Mouse (Mus musculus) MEL (cell line): ENCODE data around the gene Rapgef2. TPM values are rescaled to one million over a fixed set of nuclear protein-coding genes. Genes with fewer than 3 reads are reported as not detected.

Experiments used
- DNase-seq: peaks from one replicate; pipeline ENCODE4 v3.0.0; 2011; ENCODE audit warnings: low read depth, low spot score
- H3K27ac ChIP-seq: 2 replicates; pipeline ENCODE4 v1.5.1; 2012; ENCODE audit warnings: low read depth, mild to moderate bottlenecking, control low read depth, low read length, moderate library complexity; ENCODE audit not compliant: control insufficient read depth
- H3K27me3 ChIP-seq, 2 experiments: fragments of 150-350 bp in 1 of 2; sonication (generic) in 1 of 2; 2 replicates each; pipeline ENCODE4 v1.6.1; 2012; ENCODE audit warnings: low read length in 2 of 2, mild to moderate bottlenecking in 2 of 2, improper control_type of control experiment in 1 of 2, moderate library complexity in 1 of 2; ENCODE audit not compliant: insufficient read depth in 2 of 2, control insufficient read depth in 1 of 2
- H3K36me3 ChIP-seq, 2 experiments: 2 replicates each; pipeline ENCODE4 v1.6.1; 2012 to 2014; ENCODE audit warnings: low read length in 2 of 2, improper control_type of control experiment in 1 of 2, inconsistent platforms in 1 of 2, mild to moderate bottlenecking in 1 of 2; ENCODE audit not compliant: insufficient read depth in 2 of 2, control insufficient read depth in 1 of 2
- H3K4me1 ChIP-seq, 2 experiments: fragments of 150-350 bp in 1 of 2; sonication (generic) in 1 of 2; 2 replicates each; pipeline ENCODE4 v1.6.1; 2012; ENCODE audit warnings: low read length in 2 of 2, improper control_type of control experiment in 1 of 2, mild to moderate bottlenecking in 1 of 2; ENCODE audit not compliant: insufficient read depth in 2 of 2, control insufficient read depth in 1 of 2
- H3K4me3 ChIP-seq, 2 experiments: fragments of 150-350 bp in 1 of 2; sonication (generic) in 1 of 2; 2 replicates each; pipeline ENCODE4 v1.5.1; 2012; ENCODE audit warnings: low read depth in 2 of 2, low read length in 2 of 2, mild to moderate bottlenecking in 2 of 2, moderate library complexity in 2 of 2, control low read depth in 1 of 2, improper control_type of control experiment in 1 of 2; ENCODE audit not compliant: control insufficient read depth in 1 of 2, insufficient read depth in 1 of 2
- H3K79me2 ChIP-seq: 2 replicates; pipeline ENCODE4 v1.6.1; 2012; ENCODE audit warnings: mild to moderate bottlenecking, low read length, moderate library complexity; ENCODE audit not compliant: control insufficient read depth, poor library complexity, insufficient read depth
- H3K9ac ChIP-seq: 2 replicates; pipeline ENCODE4 v1.6.1; 2012; ENCODE audit warnings: low read depth, mild to moderate bottlenecking, control low read depth, low read length, moderate library complexity; ENCODE audit not compliant: control insufficient read depth, poor library complexity, severe bottlenecking
- H3K9me3 ChIP-seq: fragments of 150-350 bp; sonication (generic); replicated peaks from 2 replicates; pipeline ENCODE4 v1.6.1; 2012; ENCODE audit warnings: mild to moderate bottlenecking, low read length, improper control_type of control experiment, moderate library complexity; ENCODE audit not compliant: insufficient read depth
- BHLHE40 ChIP-seq: IDR thresholded peaks from 2 replicates; pipeline ENCODE4 v1.6.1; 2012; ENCODE audit warnings: low read depth, mild to moderate bottlenecking, inconsistent platforms, low read length, improper control_type of control experiment, borderline replicate concordance
- CHD1 ChIP-seq: IDR thresholded peaks from 2 replicates; pipeline ENCODE4 v1.6.1; 2012; ENCODE audit warnings: low read depth, mild to moderate bottlenecking, inconsistent platforms, low read length, improper control_type of control experiment
- CTCF ChIP-seq, 3 experiments: IDR thresholded peaks in 2 of 3; conservative IDR thresholded peaks in 1 of 3; 2 replicates each; pipeline ENCODE4 v1.5.1; 2011 to 2012; ENCODE audit warnings: low read length in 3 of 3, low read depth in 2 of 3, mild to moderate bottlenecking in 2 of 3, improper control_type of control experiment in 1 of 3, inconsistent platforms in 1 of 3, mixed read lengths in 1 of 3, moderate library complexity in 1 of 3; ENCODE audit not compliant: control insufficient read depth in 1 of 3, insufficient read depth in 1 of 3, poor library complexity in 1 of 3, severe bottlenecking in 1 of 3
- E2F4 ChIP-seq: IDR thresholded peaks from 2 replicates; pipeline ENCODE4 v1.6.1; 2011; ENCODE audit warnings: low read depth, low read length, improper control_type of control experiment, borderline replicate concordance
- EP300 ChIP-seq, 2 experiments: IDR thresholded peaks; 2 replicates each; pipeline ENCODE4 v1.6.1; 2011; ENCODE audit warnings: improper control_type of control experiment in 2 of 2, low read length in 2 of 2, low read depth in 1 of 2, mild to moderate bottlenecking in 1 of 2
- ETS1 ChIP-seq: IDR thresholded peaks from 2 replicates; pipeline ENCODE4 v1.6.1; 2012; ENCODE audit warnings: low read depth, mild to moderate bottlenecking, inconsistent platforms, low read length, improper control_type of control experiment, moderate library complexity
- GABPA ChIP-seq: IDR thresholded peaks from 2 replicates; pipeline ENCODE4 v1.6.1; 2012; ENCODE audit warnings: low read depth, mild to moderate bottlenecking, inconsistent platforms, low read length, improper control_type of control experiment, moderate library complexity
- GATA1 ChIP-seq: IDR thresholded peaks from 2 replicates; pipeline ENCODE4 v1.6.1; 2011; ENCODE audit warnings: low read depth, low read length, improper control_type of control experiment
- HCFC1 ChIP-seq: IDR thresholded peaks from 2 replicates; pipeline ENCODE4 v1.6.1; 2012; ENCODE audit warnings: low read depth, mild to moderate bottlenecking, inconsistent platforms, low read length, improper control_type of control experiment, moderate library complexity
- JUND ChIP-seq: IDR thresholded peaks from 2 replicates; pipeline ENCODE4 v1.6.1; 2011; ENCODE audit warnings: low read depth, mild to moderate bottlenecking, improper control_type of control experiment, low read length
- KAT2A ChIP-seq: conservative IDR thresholded peaks from 2 replicates; pipeline ENCODE4 v1.6.1; 2012; ENCODE audit warnings: low read depth, low read length, improper control_type of control experiment, inconsistent platforms
- MAX ChIP-seq: IDR thresholded peaks from 2 replicates; pipeline ENCODE4 v1.6.1; 2011; ENCODE audit warnings: low read length, improper control_type of control experiment
- MAZ ChIP-seq: IDR thresholded peaks from 2 replicates; pipeline ENCODE4 v1.6.1; 2012; ENCODE audit warnings: low read depth, mild to moderate bottlenecking, inconsistent platforms, low read length, improper control_type of control experiment
- MEF2A ChIP-seq: IDR thresholded peaks from 2 replicates; pipeline ENCODE4 v1.6.1; 2014; ENCODE audit warnings: low read depth, mild to moderate bottlenecking, inconsistent platforms, low read length, improper control_type of control experiment; ENCODE audit not compliant: poor library complexity, insufficient replicate concordance, severe bottlenecking; ENCODE audit errors: extremely low read depth
- MXI1 ChIP-seq: IDR thresholded peaks from 2 replicates; pipeline ENCODE4 v1.6.1; 2011; ENCODE audit warnings: mild to moderate bottlenecking, low read depth, low read length, improper control_type of control experiment
- NRF1 ChIP-seq: IDR thresholded peaks from 2 replicates; pipeline ENCODE4 v1.6.1; 2014; ENCODE audit warnings: low read depth, mild to moderate bottlenecking, inconsistent platforms, low read length, improper control_type of control experiment, moderate library complexity; ENCODE audit not compliant: poor library complexity, insufficient read depth, severe bottlenecking
- POLR2AphosphoS2 ChIP-seq: IDR thresholded peaks from 2 replicates; pipeline ENCODE4 v1.6.1; 2011; ENCODE audit warnings: low read length, improper control_type of control experiment
- POLR2AphosphoS5 ChIP-seq: IDR thresholded peaks from 2 replicates; pipeline ENCODE4 v1.6.1; 2012; ENCODE audit warnings: low read depth, borderline replicate concordance, mild to moderate bottlenecking, inconsistent platforms, low read length, moderate library complexity, mixed read lengths
- SIN3A ChIP-seq: IDR thresholded peaks from 2 replicates; pipeline ENCODE4 v1.6.1; 2012; ENCODE audit warnings: low read length, improper control_type of control experiment, inconsistent platforms
- SMC3 ChIP-seq: IDR thresholded peaks from 2 replicates; pipeline ENCODE4 v1.6.1; 2011; ENCODE audit warnings: low read depth, low read length, improper control_type of control experiment
- TAL1 ChIP-seq: IDR thresholded peaks from 2 replicates; pipeline ENCODE4 v1.6.1; 2012; ENCODE audit warnings: mild to moderate bottlenecking, inconsistent platforms, low read length, moderate library complexity, mixed read lengths
- TBP ChIP-seq: IDR thresholded peaks from 2 replicates; pipeline ENCODE4 v1.8.0; 2011; ENCODE audit warnings: low read depth, low read length, improper control_type of control experiment
- UBTF ChIP-seq: IDR thresholded peaks from 2 replicates; pipeline ENCODE4 v1.6.1; 2012; ENCODE audit warnings: low read depth, mild to moderate bottlenecking, inconsistent platforms, low read length, improper control_type of control experiment, moderate library complexity, borderline replicate concordance; ENCODE audit not compliant: insufficient read depth
- USF1 ChIP-seq: IDR thresholded peaks from 2 replicates; pipeline ENCODE4 v1.6.1; 2014; ENCODE audit warnings: low read depth, mild to moderate bottlenecking, inconsistent platforms, low read length, improper control_type of control experiment, moderate library complexity
- USF2 ChIP-seq, 2 experiments: IDR thresholded peaks; 2 replicates each; pipeline ENCODE4 v1.6.1; 2011 to 2012; ENCODE audit warnings: improper control_type of control experiment in 2 of 2, low read length in 2 of 2, borderline replicate concordance in 1 of 2, inconsistent platforms in 1 of 2, low read depth in 1 of 2, mild to moderate bottlenecking in 1 of 2; ENCODE audit not compliant: insufficient read depth in 1 of 2
- ZC3H11A ChIP-seq: IDR thresholded peaks from 2 replicates; pipeline ENCODE4 v1.6.1; 2012; ENCODE audit warnings: low read depth, mild to moderate bottlenecking, inconsistent platforms, low read length, improper control_type of control experiment
- ZKSCAN1 ChIP-seq: IDR thresholded peaks from 2 replicates; pipeline ENCODE4 v1.6.1; 2012; ENCODE audit warnings: low read depth, mild to moderate bottlenecking, inconsistent platforms, low read length, improper control_type of control experiment, moderate library complexity
- ZMIZ1 ChIP-seq: IDR thresholded peaks from 2 replicates; pipeline ENCODE4 v1.6.1; 2012; ENCODE audit warnings: low read depth, mild to moderate bottlenecking, inconsistent platforms, low read length, improper control_type of control experiment, moderate library complexity
- ZNF384 ChIP-seq: IDR thresholded peaks from 2 replicates; pipeline ENCODE4 v1.6.1; 2012; ENCODE audit warnings: low read depth, mild to moderate bottlenecking, inconsistent platforms, low read length, improper control_type of control experiment
- polyA plus RNA-seq, 2 experiments: library from polyadenylated mRNA; stranded (reverse) in 1 of 2; unstranded in 1 of 2; fragments of >175 nt in 1 of 2; fragments of >200 nt in 1 of 2; gene quantifications; 2 replicates each; pipeline versions ENCODE4 v1.2.1 to v1.2.4; 2012; ENCODE audit warnings: low replicate concordance in 2 of 2, low read depth in 1 of 2; ENCODE audit not compliant: insufficient read length in 2 of 2, insufficient read depth in 1 of 2, missing spikeins in 1 of 2
- total RNA-seq: library from RNA; depleted of rRNA; stranded (reverse); fragments of 300-350 nt; gene quantifications from 2 replicates; pipeline ENCODE4 v1.2.3, GENCODE M21; 2012

The Rapgef2 gene
- total and polyA plus RNA-seq, 3 experiments: 4.2 to 4.6 TPM; not detected in 1

- no peak overlapping the region for H3K4me3 ChIP-seq
- H3K36me3 ChIP-seq: no peaks in the 10 kb centered on the region; a peak in 1 of 4 replicates
- TF ChIP-seq ZNF384: no peak
- TF ChIP-seq POLR2AphosphoS2: no peak
- TF ChIP-seq POLR2AphosphoS5: no peak
- no peak for TF ChIP-seq UBTF
- no peak for TF ChIP-seq GABPA
- no peak for TF ChIP-seq KAT2A
- TF ChIP-seq CHD1: no peak
- TF ChIP-seq ZC3H11A: no peak
- no peak for TF ChIP-seq MAZ
- TF ChIP-seq TAL1: no peak
- TF ChIP-seq BHLHE40: no peak
- TF ChIP-seq CTCF (IDR thresholded peaks at IDR 0.05 in 2 of 3, conservative IDR thresholded peaks at IDR 0.05 in 1 of 3; ENCODE audit: control insufficient read depth in 1 of 3, insufficient read depth in 1 of 3, low read depth in 2 of 3, low read length in 3 of 3, poor library complexity in 1 of 3, severe bottlenecking in 1 of 3): no peak
- no peak overlapping the region for H3K9ac ChIP-seq
- H3K79me2 ChIP-seq: no peaks in the 10 kb centered on the region
- H3K27ac ChIP-seq: no peak overlapping the region
- H3K27me3 ChIP-seq: no peaks in the 10 kb centered on the region
- DNase-seq: no peak
- H3K9me3 ChIP-seq: no peaks in the 10 kb centered on the region
- H3K4me1 ChIP-seq: peaks cover 0 to 5% of the 10 kb centered on the region in 2 experiments; a peak in 1 of 4 replicates
These were observed 82.5 kb downstream of the Rapgef2 start for GRCm38 (mm10) chr3:79203821-79204220.

DNA sequence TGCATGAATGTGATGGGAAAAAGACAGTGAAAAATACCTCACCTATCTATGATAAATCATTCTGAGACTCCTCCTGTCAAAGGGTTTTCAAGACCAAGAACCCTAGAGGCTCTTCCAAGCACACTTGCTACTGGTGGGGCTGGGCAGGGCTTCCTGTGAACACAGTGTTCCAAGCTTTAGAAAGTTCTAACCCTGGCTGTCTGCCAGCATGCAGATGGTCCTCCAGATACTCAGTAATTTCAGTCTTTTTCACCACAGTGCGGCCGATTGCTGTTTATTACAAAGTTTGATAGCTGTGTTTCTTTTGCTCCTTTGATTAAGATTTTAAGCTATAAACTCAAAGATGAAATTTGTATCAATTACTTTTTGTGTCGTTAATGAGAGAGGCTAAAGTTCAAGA, 83.1 kb downstream of the Rapgef2 start:
- DNase-seq: peak; percentile 92
- 0 out of 4 replicates have a peak overlapping the region, but pooled peaks of 1 of the 2 experiments have one; percentile 4 for H3K4me3 ChIP-seq
- peak overlapping the region; percentile 77 for H3K27ac ChIP-seq
- no peaks in the 10 kb centered on the region for H3K9me3 ChIP-seq
- peaks cover 0 to 5% of the 10 kb centered on the region in 2 experiments; a peak in 1 of 4 replicates for H3K4me1 ChIP-seq
- 0 out of 2 replicates have a peak overlapping the region, but pooled peaks have one; percentile 4 for H3K9ac ChIP-seq
- no peaks in the 10 kb centered on the region; a peak in 1 of 4 replicates for H3K36me3 ChIP-seq
- no peaks in the 10 kb centered on the region for H3K79me2 ChIP-seq
- no peaks in the 10 kb centered on the region for H3K27me3 ChIP-seq
- TF ChIP-seq USF2 (IDR thresholded peaks at IDR 0.05; ENCODE audit: borderline replicate concordance in 1 of 2, insufficient read depth in 1 of 2, low read depth in 1 of 2, low read length in 2 of 2) (no peak), EP300 (IDR thresholded peaks at IDR 0.05; ENCODE audit: low read depth in 1 of 2, low read length in 2 of 2) (peak in 1 of 2 experiments; percentile 77; a peak in 2 of 4 replicates), CHD1 (no peak), MEF2A (no peak), TAL1 (peak; percentile 51), MXI1 (no peak), KAT2A (no peak), SIN3A (no peak), TBP (no peak), NRF1 (no peak), BHLHE40 (no peak), ETS1 (peak; percentile 54; the same call in 1 of the 2 replicates), SMC3 (no peak; the same call in 1 of the 2 replicates), ZNF384 (no peak; the same call in 1 of the 2 replicates), JUND (no peak), HCFC1 (no peak), E2F4 (no peak), GATA1 (peak; percentile 56; the same call in 1 of the 2 replicates), USF1 (no peak), MAZ (no peak), ZKSCAN1 (no peak), UBTF (no peak), POLR2AphosphoS5 (no peak), MAX (no peak), ZC3H11A (no peak), ZMIZ1 (no peak)
